Mouse (Mus musculus) liver, postnatal 0 days (tissue): ENCODE measurements around the gene Plekhj1.

Source experiments
- CTCF ChIP-seq: sonication (generic); IDR thresholded peaks from 2 replicates; pipeline ENCODE4 v1.5.1; 2016; ENCODE audit warnings: antibody characterized with exemption, low read depth
- EP300 ChIP-seq: IDR thresholded peaks from 2 replicates; pipeline ENCODE4 v1.6.1; 2016; ENCODE audit warnings: antibody characterized with exemption, low read depth, mild to moderate bottlenecking

GRCm38 (mm10) chr10:80823847-80824643 lies 25.6 kb upstream of the Plekhj1 start:
- no peak for TF ChIP-seq CTCF
- no peak for TF ChIP-seq EP300
